ENCODE assay signal across 10 mouse cellular contexts in the genomic region with DNA sequence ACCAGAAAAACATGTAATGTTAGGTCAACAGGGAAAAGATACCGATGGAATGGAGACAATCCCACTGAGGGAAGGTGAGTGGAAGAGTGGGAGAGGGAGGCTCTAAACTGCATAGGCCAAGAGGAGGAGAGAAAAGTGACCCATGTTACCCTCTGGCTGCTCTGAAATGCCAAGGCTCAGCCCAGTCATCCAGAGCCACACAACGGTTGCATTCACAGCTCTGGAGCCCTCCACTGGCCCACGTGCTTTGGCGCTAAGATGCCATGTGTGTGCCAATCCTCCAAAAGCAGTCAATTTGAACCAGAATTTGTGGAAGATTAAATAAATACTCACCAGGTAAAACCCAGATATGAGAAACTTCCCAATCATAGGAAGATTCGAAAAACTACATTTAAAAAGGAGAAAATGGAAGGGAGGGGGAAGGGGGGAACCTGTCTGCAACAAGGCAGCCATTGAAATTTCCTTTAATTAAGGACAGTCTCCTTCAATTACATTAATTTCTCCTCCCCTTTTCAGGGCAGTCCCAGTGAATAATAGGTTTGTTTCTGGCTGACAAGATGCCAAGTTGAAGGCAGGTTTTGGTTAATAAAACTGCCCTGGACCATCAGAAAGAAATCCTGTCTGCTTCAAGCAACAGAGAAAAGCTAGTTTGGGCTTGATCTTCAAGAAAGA.
DNase-seq lines count a peak whose midpoint lies in the region; ATAC-seq and TF ChIP-seq lines count a peak whose summit lies in the region.
"Had no signal": no experiment of that assay in that cellular context is flagged by ENCODE, and none has a peak within 500 bp of the region (broad histone marks: within the 10 kb centered on the region; RNA-seq: fewer than 3 reads in every experiment).

No protein-coding gene starts in this region.

- TF ChIP-seq POLR2A in cortical plate, adult 2 months (IDR thresholded peaks at IDR 0.05; ENCODE audit: extremely low read depth, insufficient read depth, low read length) = no peak

- H3K4me3 ChIP-seq in cortical plate, adult 2 months (ENCODE audit: insufficient read depth, low read length) = no peak overlapping the region
- H3K4me3 ChIP-seq in midbrain, postnatal 0 days (ENCODE audit: low read depth, low read length) = no peak overlapping the region
- H3K4me3 ChIP-seq in kidney, embryonic 16.5 days (ENCODE audit: low read length) = no peak overlapping the region
- H3K4me3 ChIP-seq: heart, adult 2 months had no signal

- H3K9me3 ChIP-seq in midbrain, postnatal 0 days (ENCODE audit: low read length) = no peaks in the 10 kb centered on the region
- H3K9me3 ChIP-seq in kidney, embryonic 16.5 days (ENCODE audit: low read length) = no peaks in the 10 kb centered on the region

- no peak for ATAC-seq in midbrain, postnatal 0 days (ENCODE audit: low FRiP score)
- no peak for ATAC-seq in kidney, embryonic 16.5 days (ENCODE audit: low FRiP score, low TSS enrichment)

- no peaks in the 10 kb centered on the region for H3K4me1 ChIP-seq in cortical plate, adult 2 months (ENCODE audit: control insufficient read depth, insufficient read depth, low read length)
- no peaks in the 10 kb centered on the region for H3K4me1 ChIP-seq in midbrain, postnatal 0 days (ENCODE audit: insufficient read depth, low read length)
- H3K4me1 ChIP-seq in kidney, embryonic 16.5 days (ENCODE audit: insufficient read depth, low read length) = no peaks in the 10 kb centered on the region

- DNase-seq in layer of hippocampus, adult 11-12 months (ENCODE audit: low spot score) = peak; percentile 68
- DNase-seq in layer of hippocampus, adult 9-10 months (ENCODE audit: low spot score) = no peak
- peak; percentile 17 to 23 for DNase-seq in frontal cortex, postnatal 10 days (ENCODE audit: low spot score in 2 of 2)
- DNase-seq in midbrain, postnatal 0 days (ENCODE audit: low spot score) = peak; percentile 67
- no peak for DNase-seq in spleen, postnatal 10 days (ENCODE audit: low spot score in 2 of 2)
- DNase-seq: heart, adult 2 months; kidney, adult 18-20 months had no signal

- no peak overlapping the region for H3K9ac ChIP-seq in midbrain, postnatal 0 days (replicated peaks; ENCODE audit: low read length, poor library complexity, severe bottlenecking)
- no peak overlapping the region for H3K9ac ChIP-seq in kidney, embryonic 16.5 days (replicated peaks; ENCODE audit: low read length)
- H3K9ac ChIP-seq: liver, embryonic 14.5 days had no signal

- no peaks in the 10 kb centered on the region for H3K27me3 ChIP-seq in midbrain, postnatal 0 days (ENCODE audit: insufficient read depth, low read length)
- H3K27me3 ChIP-seq in kidney, embryonic 16.5 days (ENCODE audit: insufficient read depth, low read length) = no peaks in the 10 kb centered on the region

- no peak for TF ChIP-seq CTCF in cortical plate, adult 2 months (IDR thresholded peaks at IDR 0.05; ENCODE audit: extremely low read depth, insufficient read depth, low read length)
- no peak for TF ChIP-seq CTCF in midbrain, postnatal 0 days (IDR thresholded peaks at IDR 0.05)

- H3K4me2 ChIP-seq in midbrain, postnatal 0 days (ENCODE audit: low read depth, low read length, poor library complexity, severe bottlenecking) = no peak overlapping the region
- H3K4me2 ChIP-seq in kidney, embryonic 16.5 days (replicated peaks; ENCODE audit: low read depth, low read length) = no peak overlapping the region

- H3K27ac ChIP-seq in cortical plate, adult 2 months (ENCODE audit: insufficient read depth, low read length) = 0 out of 2 replicates have a peak overlapping the region, but pooled peaks have one; percentile 64
- no peak overlapping the region for H3K27ac ChIP-seq in midbrain, postnatal 0 days (ENCODE audit: low read depth, low read length)
- H3K27ac ChIP-seq in kidney, embryonic 16.5 days (ENCODE audit: low read length) = no peak overlapping the region
- H3K27ac ChIP-seq: heart, adult 2 months; liver, embryonic 14.5 days had no signal

- 82% methylated on average over 5 of the region's 5 CpGs for WGBS in midbrain, postnatal 0 days
- 74% methylated on average over 5 of the region's 5 CpGs for WGBS in kidney, embryonic 16.5 days

- H3K36me3 ChIP-seq in midbrain, postnatal 0 days (ENCODE audit: insufficient read depth, low read length) = no peaks in the 10 kb centered on the region
- no peaks in the 10 kb centered on the region for H3K36me3 ChIP-seq in kidney, embryonic 16.5 days (ENCODE audit: insufficient read depth, low read length)

Comparison
In these comparisons a context has a peak if more than half of its experiments do, and no peak if none do; other contexts are left out.
1. DNase-seq: peak in layer of hippocampus, adult 11-12 months (single experiment), frontal cortex, postnatal 10 days (2 of 2) and midbrain, postnatal 0 days (single experiment); none in layer of hippocampus, adult 9-10 months (single experiment) and spleen, postnatal 10 days (0 of 2).